Mouse (Mus musculus) hindbrain, embryonic 11.5 days (tissue): ENCODE data around the gene Mpz. TPM values are rescaled to one million over a fixed set of nuclear protein-coding genes. Genes with fewer than 3 reads are reported as not detected.
"Not testable (repeated sequence)": the region's sequence is repeated elsewhere in the genome, so short reads cannot be mapped to it uniquely, and the experiment has no call there.

Experiments
- ATAC-seq: fragments of 200-750 bp; cut with Nextera tagmentation; 2 replicates; pipeline ENCODE4 v1.8.0; 2017; ENCODE audit warnings: mild to moderate bottlenecking, moderate TSS enrichment, moderate library complexity; ENCODE audit not compliant: low FRiP score
- DNase-seq: peaks from one replicate; pipeline ENCODE4 v3.0.0-alpha.2; 2015; ENCODE audit warnings: low spot score
- H3K27ac ChIP-seq: fragments of 300-500 bp; sonication (generic); 2 replicates; pipeline ENCODE4 v1.5.1; 2014; ENCODE audit warnings: mild to moderate bottlenecking, low read depth, low read length
- H3K27me3 ChIP-seq: fragments of 300-500 bp; sonication (generic); 2 replicates; pipeline ENCODE4 v1.6.1; 2014; ENCODE audit warnings: mild to moderate bottlenecking, low read length, moderate library complexity, mixed read lengths; ENCODE audit not compliant: control insufficient read depth, insufficient read depth
- H3K36me3 ChIP-seq: fragments of 300-500 bp; sonication (generic); 2 replicates; pipeline ENCODE4 v1.6.1; 2014; ENCODE audit warnings: mild to moderate bottlenecking, low read length, moderate library complexity, mixed read lengths; ENCODE audit not compliant: control insufficient read depth, insufficient read depth
- H3K4me1 ChIP-seq: fragments of 300-500 bp; sonication (generic); replicated peaks from 2 replicates; pipeline ENCODE4 v1.6.1; 2014; ENCODE audit warnings: low read length, mixed read lengths; ENCODE audit not compliant: control insufficient read depth, insufficient read depth
- H3K4me2 ChIP-seq: fragments of 300-500 bp; sonication (generic); replicated peaks from 2 replicates; pipeline ENCODE4 v1.6.1; 2014; ENCODE audit warnings: mild to moderate bottlenecking, low read depth, low read length
- H3K4me3 ChIP-seq: fragments of 300-500 bp; sonication (generic); 2 replicates; pipeline ENCODE4 v1.5.1; 2014; ENCODE audit warnings: low read depth, low read length
- H3K9ac ChIP-seq: fragments of 300-500 bp; sonication (generic); 2 replicates; pipeline ENCODE4 v1.6.1; 2014; ENCODE audit warnings: low read depth, low read length
- H3K9me3 ChIP-seq: fragments of 300-500 bp; sonication (generic); 2 replicates; pipeline ENCODE4 v1.6.1; 2016; ENCODE audit warnings: low read length; ENCODE audit not compliant: control insufficient read depth
- WGBS: fragments of 180-500 bp; shearing (Covaris S2); extraction: QIAGEN DNeasy Blood & Tissue Kit; methylation state at CpG from one replicate; pipeline ENCODE4 v1.1.7; 2014; 5-methylcytosine and 5-hydroxymethylcytosine counted together
- polyA plus RNA-seq: library from polyadenylated mRNA; unstranded; fragments of >200 nt; fragmentation: Nextera tagmentation; extraction: Ambion mirVana; gene quantifications from 2 replicates; pipeline ENCODE4 v1.2.1, GENCODE M21; 2014

Mpz gene
- polyA plus RNA-seq, 1 experiment from 2014 or later = 1.5 TPM

- H3K36me3 ChIP-seq = no peaks in the 10 kb centered on the region
- H3K9me3 ChIP-seq = no peaks in the 10 kb centered on the region
- H3K27ac ChIP-seq = no peak overlapping the region
- H3K9ac ChIP-seq = no peak overlapping the region
- no peak overlapping the region for H3K4me2 ChIP-seq
- no peaks in the 10 kb centered on the region for H3K4me1 ChIP-seq
- DNase-seq = no peak
- H3K27me3 ChIP-seq = no peaks in the 10 kb centered on the region
- H3K4me3 ChIP-seq = no peak overlapping the region
- WGBS = 50% methylated on average over 3 of the region's 3 CpGs
- no peak for ATAC-seq
Observed at GRCm38 (mm10) chr1:171120893-171121292, 29.6 kb upstream of the Mpz start.

- Histone ChIP-seq H3K27ac (no peak overlapping the region), H3K9ac (no peak overlapping the region), H3K4me1 (no peaks in the 10 kb centered on the region), H3K27me3 (no peaks in the 10 kb centered on the region), H3K36me3 (no peaks in the 10 kb centered on the region), H3K9me3 (no peaks in the 10 kb centered on the region), H3K4me3 (no peak overlapping the region), H3K4me2 (no peak overlapping the region)
- peak; percentile 30 for ATAC-seq
- no peak for DNase-seq
- WGBS = 44% methylated on average over 5 of the region's 5 CpGs
Observed at GRCm38 (mm10) chr1:171121839-171122238, 28.7 kb upstream of the Mpz start.

- Histone ChIP-seq H3K9me3 (no peaks in the 10 kb centered on the region), H3K9ac (no peak overlapping the region), H3K36me3 (no peaks in the 10 kb centered on the region), H3K4me3 (no peak overlapping the region), H3K27me3 (no peaks in the 10 kb centered on the region), H3K4me2 (no peak overlapping the region), H3K4me1 (no peaks in the 10 kb centered on the region), H3K27ac (no peak overlapping the region)
- WGBS = 34% methylated on average over 7 of the region's 7 CpGs
- DNase-seq (no peak), ATAC-seq (no peak)
Observed at GRCm38 (mm10) chr1:171122932-171123331, 27.6 kb upstream of the Mpz start.

GRCm38 (mm10) chr1:171124398-171124797, 26.1 kb upstream of the Mpz start:
- H3K4me1 ChIP-seq = no peaks in the 10 kb centered on the region
- H3K9ac ChIP-seq = no peak overlapping the region
- H3K27me3 ChIP-seq = no peaks in the 10 kb centered on the region
- H3K27ac ChIP-seq = no peak overlapping the region
- H3K9me3 ChIP-seq = no peaks in the 10 kb centered on the region
- ATAC-seq (no peak), DNase-seq (no peak)
- H3K4me2 ChIP-seq = no peak overlapping the region
- no peaks in the 10 kb centered on the region for H3K36me3 ChIP-seq
- 92% methylated on average over 5 of the region's 5 CpGs for WGBS
- no peak overlapping the region for H3K4me3 ChIP-seq

GRCm38 (mm10) chr1:171129251-171129650, 21.3 kb upstream of the Mpz start:
- no peaks in the 10 kb centered on the region for H3K36me3 ChIP-seq
- DNase-seq (no peak), ATAC-seq (no peak)

GRCm38 (mm10) chr1:171130971-171131370, 19.5 kb upstream of the Mpz start:
- no peak for ATAC-seq
- WGBS = 89% methylated on average over 1 of the region's 1 CpGs
- no peak overlapping the region for H3K4me2 ChIP-seq
- no peak overlapping the region for H3K4me3 ChIP-seq
- H3K36me3 ChIP-seq = no peaks in the 10 kb centered on the region
- H3K9me3 ChIP-seq = no peaks in the 10 kb centered on the region
- H3K4me1 ChIP-seq = no peaks in the 10 kb centered on the region
- DNase-seq = no peak
- H3K9ac ChIP-seq = no peak overlapping the region
- no peak overlapping the region for H3K27ac ChIP-seq
- H3K27me3 ChIP-seq = no peaks in the 10 kb centered on the region

More at GRCm38 (mm10) chr1:171129251-171129650, 21.3 kb upstream of the Mpz start:
- 58% methylated on average over 7 of the region's 7 CpGs for WGBS
- H3K9ac ChIP-seq = no peak overlapping the region
- H3K27ac ChIP-seq = no peak overlapping the region
- no peaks in the 10 kb centered on the region for H3K9me3 ChIP-seq
- no peaks in the 10 kb centered on the region for H3K4me1 ChIP-seq
- no peak overlapping the region for H3K4me3 ChIP-seq
- H3K27me3 ChIP-seq = no peaks in the 10 kb centered on the region
- H3K4me2 ChIP-seq = no peak overlapping the region

- Histone ChIP-seq H3K9ac (no peak overlapping the region), H3K4me1 (no peaks in the 10 kb centered on the region), H3K4me3 (no peak overlapping the region), H3K36me3 (peaks cover 3% of the 10 kb centered on the region), H3K27me3 (no peaks in the 10 kb centered on the region), H3K9me3 (no peaks in the 10 kb centered on the region), H3K4me2 (no peak overlapping the region), H3K27ac (no peak overlapping the region)
- no peak for ATAC-seq
- no peak for DNase-seq
- WGBS = 98% methylated on average over 2 of the region's 2 CpGs
Observed at GRCm38 (mm10) chr1:171135600-171135999, 14.9 kb upstream of the Mpz start.

GRCm38 (mm10) chr1:171137486-171138155, 12.9 kb upstream of the Mpz start:
- not testable (repeated sequence) for H3K4me3 ChIP-seq, H3K36me3 ChIP-seq, H3K27me3 ChIP-seq, H3K9ac ChIP-seq, H3K9me3 ChIP-seq, H3K4me1 ChIP-seq, ATAC-seq, H3K27ac ChIP-seq, H3K4me2 ChIP-seq, DNase-seq
- WGBS = 91% methylated on average over 8 of the region's 8 CpGs

- H3K4me2 ChIP-seq, ATAC-seq, H3K9ac ChIP-seq, H3K4me1 ChIP-seq, H3K36me3 ChIP-seq, DNase-seq, H3K9me3 ChIP-seq, H3K27ac ChIP-seq, H3K27me3 ChIP-seq, H3K4me3 ChIP-seq: not testable (repeated sequence)
- 92% methylated on average over 9 of the region's 11 CpGs for WGBS
Observed at GRCm38 (mm10) chr1:171142981-171143380, 7.5 kb upstream of the Mpz start.
